Mouse (Mus musculus) layer of hippocampus, adult 9-11 months (tissue): ENCODE results near the gene Abhd5.
"Not testable (repeated sequence)": the region's sequence is repeated elsewhere in the genome, so short reads cannot be mapped to it uniquely, and the experiment has no call there.

Source experiments
- DNase-seq: peaks from one replicate; pipeline ENCODE4 v3.0.0; 2022

The Abhd5 gene

DNA sequence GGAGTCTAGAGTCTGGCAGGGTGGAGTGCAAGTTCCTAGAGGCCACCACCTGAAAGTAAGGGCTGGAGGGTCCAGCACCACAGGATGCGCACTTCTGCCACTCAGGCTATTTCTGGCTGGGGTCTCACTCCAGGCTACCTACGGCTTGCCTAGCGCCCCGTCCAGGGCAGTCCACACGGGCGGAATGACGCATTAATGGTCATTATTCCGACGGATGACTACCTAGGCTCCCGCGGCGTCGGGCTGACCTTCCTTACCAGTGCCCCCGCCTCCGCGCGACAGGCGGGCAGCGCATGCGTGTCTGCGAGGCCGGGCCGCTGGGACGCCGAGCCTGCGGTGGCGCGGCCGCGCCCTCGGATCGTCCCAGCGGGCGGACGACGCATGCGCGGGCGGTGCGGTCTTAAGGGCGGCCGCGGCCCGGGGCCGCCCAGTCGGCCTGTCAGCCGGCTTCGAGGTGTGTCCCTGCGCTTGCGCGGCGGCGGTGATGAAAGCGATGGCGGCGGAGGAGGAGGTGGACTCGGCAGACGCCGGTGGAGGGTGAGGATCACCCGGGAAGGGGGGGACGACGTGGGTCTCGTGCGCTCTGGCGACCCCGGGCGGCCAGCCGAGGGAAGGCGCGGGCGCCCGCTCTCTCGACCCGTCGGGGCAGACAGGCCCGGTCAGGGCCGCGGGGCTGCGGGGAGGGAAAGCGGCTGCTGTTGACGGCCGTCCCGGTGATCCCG lies at the start of gene Abhd5:
TSS of gene Abhd5 (plus strand) at position 306 of the 722 bp plus-strand sequence.
- DNase-seq, result peak; percentile 95

DNA sequence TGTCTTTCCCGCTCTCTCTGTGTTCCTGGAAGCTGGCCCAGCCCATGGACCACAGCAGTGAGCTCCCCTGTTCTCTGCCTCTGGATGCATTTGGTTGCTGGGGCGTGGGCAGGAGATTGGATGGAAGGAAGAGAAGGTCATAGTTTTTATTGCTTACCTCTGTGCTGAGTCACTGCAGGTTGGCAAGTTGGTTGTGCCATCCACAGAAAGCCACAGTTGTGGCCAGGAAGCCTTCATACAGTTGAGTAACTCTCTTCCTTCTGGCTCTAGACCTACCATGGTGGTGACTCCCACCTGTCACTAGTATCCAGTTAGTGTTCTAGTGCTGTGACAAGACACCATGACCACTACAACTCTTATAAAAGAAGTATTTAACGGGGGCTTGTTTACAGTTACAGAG lies 46.1 kb upstream of the Abhd5 start:
- no peak for DNase-seq

GRCm38 (mm10) chr9:122309013-122309980 lies 42.1 kb upstream of the Abhd5 start:
- DNase-seq, result no peak

DNA sequence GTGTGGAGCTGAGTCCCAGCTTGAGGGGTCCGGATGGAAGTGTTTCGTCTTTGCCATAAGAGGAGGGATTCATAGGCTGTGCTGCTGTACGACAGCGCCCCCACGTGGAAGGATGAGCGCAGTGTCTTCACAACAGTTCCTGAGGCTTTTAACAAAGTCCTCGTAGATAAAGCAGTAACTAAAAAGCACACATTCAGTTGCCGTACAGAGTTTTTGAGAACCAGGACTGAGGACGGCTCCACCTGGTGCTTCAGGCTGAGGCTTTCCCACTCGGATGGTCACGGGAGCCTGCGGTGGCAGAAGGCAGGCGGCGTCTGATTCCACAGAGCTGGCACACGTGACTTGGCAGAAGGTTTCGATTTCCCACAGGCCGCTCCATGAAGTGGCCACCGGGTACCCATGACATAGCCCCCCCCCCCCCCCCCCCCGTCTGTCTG lies 40.8 kb upstream of the Abhd5 start:
- DNase-seq, result peak; percentile 81

- DNase-seq, result no peak
Observed at GRCm38 (mm10) chr9:122311051-122311760, 40.2 kb upstream of the Abhd5 start.

DNA sequence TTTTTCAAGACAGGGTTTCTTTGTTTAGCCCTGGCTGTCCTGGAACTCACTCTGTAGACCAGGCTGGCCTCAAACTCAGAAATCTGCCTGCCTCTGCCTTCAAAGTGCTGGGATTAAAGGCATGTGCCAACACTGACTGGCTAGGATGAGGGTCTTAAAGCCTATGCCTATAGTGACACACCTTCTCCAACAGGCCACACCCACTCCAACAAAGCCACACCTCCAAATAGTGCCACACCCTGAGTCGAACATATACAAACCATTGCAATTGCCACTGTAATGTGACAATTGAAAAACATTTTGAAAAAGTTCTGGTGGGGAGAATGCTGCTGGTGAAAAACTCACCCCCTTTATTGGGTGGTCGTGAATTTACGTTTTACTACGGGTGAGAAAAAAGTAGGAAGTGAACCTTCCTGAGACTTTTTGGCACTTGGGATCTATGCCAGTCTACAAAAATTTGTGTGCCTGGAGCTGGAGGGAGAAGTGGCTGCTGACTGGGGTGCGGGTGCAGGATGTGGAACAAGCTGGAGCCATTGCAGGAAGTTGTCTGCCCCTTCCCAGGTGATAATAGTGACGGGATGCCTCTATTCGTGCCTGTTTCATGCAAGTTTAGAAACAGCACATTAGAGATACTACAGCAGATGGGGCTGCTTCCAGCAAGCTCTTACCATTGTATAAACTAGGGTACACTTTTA lies 39.0 kb upstream of the Abhd5 start:
- DNase-seq, result no peak

- DNase-seq, result not testable (repeated sequence)
Observed at GRCm38 (mm10) chr9:122313128-122313527, 38.3 kb upstream of the Abhd5 start.

- no peak for DNase-seq
Observed at GRCm38 (mm10) chr9:122314386-122314785, 37.0 kb upstream of the Abhd5 start.

DNA sequence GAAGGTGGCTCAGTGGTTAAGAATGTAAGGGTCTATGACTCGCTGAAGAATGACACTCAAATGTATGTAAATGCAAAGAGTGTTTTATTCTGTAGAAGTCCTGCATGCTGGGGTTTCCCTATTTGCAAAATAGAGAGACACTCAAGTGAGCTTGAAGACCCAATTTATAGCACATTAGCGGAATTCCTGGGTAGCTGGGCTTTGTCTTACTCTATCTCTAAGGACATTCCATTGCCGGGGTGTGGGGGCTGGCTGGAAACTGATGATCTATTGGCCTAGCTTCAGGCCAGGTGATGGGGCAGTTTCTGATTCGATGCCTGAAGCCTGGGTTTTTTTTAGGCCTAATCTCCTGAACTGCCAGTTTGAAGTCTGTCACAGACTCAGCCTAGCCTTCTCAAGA lies 36.5 kb upstream of the Abhd5 start:
- no peak for DNase-seq

- DNase-seq, result no peak
Observed at GRCm38 (mm10) chr9:122315501-122315900, 35.9 kb upstream of the Abhd5 start.

GRCm38 (mm10) chr9:122316562-122316961 lies 34.8 kb upstream of the Abhd5 start:
- DNase-seq, result no peak

DNA sequence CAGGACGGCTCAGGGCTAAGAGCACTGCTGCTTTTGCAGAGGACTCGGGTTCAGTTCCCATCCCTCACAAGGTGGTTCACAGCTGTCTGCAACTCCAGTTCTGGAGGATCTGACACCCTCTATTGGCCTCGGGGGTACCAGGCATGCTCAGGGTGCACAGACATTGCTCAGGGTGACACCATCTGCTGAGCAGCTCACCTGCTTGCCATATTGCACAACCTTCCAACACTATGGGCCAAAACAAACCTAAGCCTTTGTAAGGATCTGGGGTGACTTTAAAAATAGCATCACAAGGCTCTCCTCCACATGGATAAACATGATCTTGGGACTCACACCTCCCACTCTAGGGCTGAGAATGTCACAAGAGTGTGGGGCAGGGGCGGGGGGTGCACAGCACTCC lies 30.8 kb upstream of the Abhd5 start:
- DNase-seq, result no peak

DNA sequence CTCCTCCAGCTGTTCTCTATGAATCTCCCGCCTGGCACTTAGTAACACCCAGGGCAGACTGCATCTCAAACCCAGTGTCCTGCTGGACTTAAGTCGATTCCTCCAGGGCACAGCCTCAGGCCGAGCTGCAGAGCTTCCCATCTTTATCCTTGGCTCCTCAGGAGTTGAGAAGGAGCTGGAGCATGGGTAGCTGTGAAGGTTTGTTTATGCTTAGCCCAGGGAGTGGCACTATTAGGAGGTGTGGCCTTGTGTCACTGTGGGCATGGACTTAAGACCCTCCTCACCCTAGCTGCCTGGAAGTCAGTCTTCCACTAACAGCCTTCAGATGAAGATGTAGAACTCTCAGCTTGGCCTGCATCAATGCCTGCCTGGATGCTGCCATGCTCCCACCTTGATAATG lies 29.1 kb upstream of the Abhd5 start:
- DNase-seq, result no peak

GRCm38 (mm10) chr9:122325996-122326395 lies 25.4 kb upstream of the Abhd5 start:
- no peak for DNase-seq

DNA sequence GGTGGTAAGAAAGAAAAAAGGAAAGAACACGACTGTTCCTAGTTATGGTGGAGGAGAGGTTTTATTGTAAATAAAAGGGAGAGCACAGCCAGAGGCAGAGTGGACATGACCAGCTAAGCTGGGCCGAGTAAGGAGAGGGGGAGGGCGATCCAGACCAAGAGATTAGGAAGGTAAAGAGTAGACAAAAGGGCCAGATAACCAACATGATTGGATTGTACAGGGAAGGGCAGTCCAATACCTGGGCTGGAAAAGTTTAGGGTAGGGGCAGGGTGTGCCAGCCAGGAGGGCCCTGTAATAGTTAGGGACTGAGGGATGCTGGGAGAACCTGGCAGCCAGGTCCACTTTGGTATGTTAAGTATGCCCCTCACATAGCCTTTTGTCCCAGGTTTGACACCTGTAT lies 23.2 kb upstream of the Abhd5 start:
- no peak for DNase-seq

DNA sequence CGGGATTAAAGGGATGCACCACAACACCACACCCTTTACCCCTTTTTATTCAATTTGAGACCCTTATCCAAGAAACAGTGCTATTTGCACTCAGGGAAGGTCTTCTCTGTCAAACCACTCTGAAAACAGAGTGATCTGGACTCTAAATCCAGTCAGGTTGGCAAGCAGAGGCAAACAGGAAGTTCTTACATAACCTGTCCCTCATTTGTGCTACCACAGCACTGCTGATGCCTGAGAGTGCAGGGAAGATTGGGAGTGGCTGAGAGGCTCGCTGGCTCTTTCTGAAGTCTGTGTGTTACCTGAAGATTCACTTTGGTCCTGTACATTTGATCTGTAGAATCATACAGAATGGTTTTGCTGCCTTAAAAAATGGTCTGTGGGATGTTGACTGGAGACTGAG lies 14.7 kb upstream of the Abhd5 start:
- no peak for DNase-seq

- DNase-seq, result no peak
Observed at GRCm38 (mm10) chr9:122337510-122337931, 13.9 kb upstream of the Abhd5 start.

DNA sequence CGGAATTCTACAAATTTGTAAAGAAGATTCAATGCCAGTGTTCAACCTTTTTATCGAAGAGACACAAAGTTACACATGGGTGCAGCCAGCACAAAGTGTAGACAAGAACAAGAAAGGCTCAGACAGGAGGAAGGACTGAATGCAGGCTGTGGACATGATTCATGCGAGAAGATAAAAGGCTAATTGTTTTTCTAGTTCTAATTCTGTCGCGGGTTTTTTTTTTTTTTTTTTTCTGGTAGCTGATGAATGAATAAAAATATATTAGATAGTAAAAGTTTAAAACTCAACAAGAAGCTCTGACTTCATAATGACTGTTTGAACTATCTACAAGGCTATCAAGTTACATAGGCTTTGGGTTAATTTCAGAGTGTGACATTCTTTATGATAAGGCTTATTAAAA lies 11.4 kb upstream of the Abhd5 start:
- no peak for DNase-seq

DNA sequence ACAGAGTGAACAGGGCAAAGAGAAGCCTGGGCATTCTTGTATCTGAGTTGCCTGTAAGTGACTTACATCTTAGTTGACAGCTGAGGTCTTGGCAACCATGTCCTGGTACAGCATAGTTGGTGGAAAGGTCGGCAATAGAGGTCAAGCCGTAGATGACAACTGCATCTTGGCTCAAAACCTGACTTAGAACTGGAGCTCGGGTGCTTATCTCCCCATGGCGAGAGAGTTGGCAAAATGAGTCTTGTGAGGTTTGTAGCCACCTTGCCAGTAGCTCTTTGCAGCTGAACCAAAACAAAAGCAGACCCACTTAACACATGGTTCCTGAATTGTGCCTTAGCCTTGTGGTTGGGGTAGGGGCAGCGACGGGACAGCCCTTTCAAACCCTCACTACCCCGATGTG lies 8.0 kb upstream of the Abhd5 start:
- no peak for DNase-seq

DNA sequence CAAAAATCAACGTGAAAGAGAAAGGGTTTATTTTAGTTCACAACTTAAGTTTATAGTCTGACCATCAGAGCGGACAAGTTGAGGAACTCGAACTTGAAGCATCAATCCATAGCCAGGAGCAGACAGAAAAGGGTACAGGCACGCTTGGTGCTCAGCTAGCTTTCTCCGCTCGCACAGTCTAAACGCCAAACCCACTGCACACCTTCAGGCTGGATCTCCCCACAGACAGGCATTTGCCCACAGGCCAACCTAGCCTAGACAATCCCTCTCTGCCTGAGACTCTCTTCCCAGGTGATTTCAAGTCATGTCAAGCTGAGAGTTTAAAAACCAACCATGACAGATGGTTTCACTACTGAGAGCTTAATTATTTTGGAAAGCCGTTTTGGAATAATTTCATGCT lies 6.8 kb upstream of the Abhd5 start:
- DNase-seq, result no peak

DNA sequence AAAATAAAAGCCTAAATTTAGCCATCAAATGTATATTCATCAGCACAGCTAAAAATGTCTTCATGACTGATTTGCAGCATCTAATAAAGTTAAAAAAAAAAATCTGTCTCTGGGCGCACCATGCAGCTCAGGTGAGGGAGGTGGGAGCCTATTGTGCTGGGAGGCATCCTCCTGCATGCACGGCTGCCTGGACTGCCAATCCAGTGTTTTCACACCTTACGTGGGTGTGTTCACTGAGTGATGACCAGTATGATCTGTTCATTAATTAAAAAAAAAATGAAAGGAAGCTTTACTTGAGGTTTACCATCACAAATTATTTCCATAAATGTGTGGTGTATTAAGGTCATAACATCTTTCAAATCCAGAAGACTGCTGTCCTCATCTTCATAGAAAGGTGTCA lies 6.1 kb upstream of the Abhd5 start:
- no peak for DNase-seq

DNA sequence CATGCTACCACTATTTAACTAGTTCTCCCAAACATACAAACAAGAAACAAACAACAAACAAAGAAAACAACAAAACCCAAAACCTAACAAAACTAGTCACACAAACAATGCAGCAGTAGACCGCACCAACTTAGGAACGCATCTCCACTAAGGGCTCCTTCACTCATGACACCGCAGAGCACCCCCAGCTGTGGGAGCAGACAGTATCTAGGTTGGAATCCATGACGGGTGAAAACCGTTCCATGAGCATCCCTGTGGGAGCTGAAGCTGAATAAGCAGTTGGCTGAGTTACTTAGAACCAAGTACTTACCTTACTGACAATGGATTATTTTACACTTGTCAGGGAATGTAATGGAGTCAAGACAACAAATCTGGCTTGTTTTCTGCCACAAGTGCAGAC lies 5.3 kb upstream of the Abhd5 start:
- DNase-seq, result no peak

DNA sequence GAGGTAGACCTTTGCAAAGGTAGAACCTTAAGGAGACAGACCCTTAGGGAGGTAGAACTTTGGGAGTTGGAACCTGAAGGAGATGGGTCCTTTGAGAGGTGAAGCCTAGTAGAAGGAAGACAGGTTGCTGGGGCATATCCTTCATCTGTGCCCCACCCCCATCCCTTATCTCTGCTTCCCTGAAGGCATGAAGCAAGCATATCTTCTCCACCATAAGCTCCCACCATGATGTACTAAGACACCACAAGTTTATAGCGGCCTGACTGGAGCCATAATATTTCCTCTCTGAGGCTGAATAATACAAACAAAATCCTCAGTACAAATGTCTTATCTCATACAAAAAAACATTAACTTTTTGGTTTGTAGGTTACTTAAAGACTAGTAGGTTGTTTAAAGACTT lies 3.5 kb upstream of the Abhd5 start:
- no peak for DNase-seq
